Mouse (Mus musculus) kidney, embryonic 15.5 days (tissue): ENCODE measurements at regions not wholly inside any gene's neighbourhood (a gene's known extent, or its start where the extent isn't known, plus 50 kb on each side); places are given as distances from the start of the nearest gene placed in this dataset.

ENCODE experiments used
- ATAC-seq: fragments of 200-750 bp; cut with Nextera tagmentation; replicated peaks from 2 replicates; pipeline ENCODE4 v1.8.0; 2017; ENCODE audit warnings: moderate TSS enrichment; ENCODE audit not compliant: low FRiP score
- H3K27ac ChIP-seq: fragments of 300-500 bp; sonication (generic); 2 replicates; pipeline ENCODE4 v1.5.1; 2015; ENCODE audit warnings: mild to moderate bottlenecking, inconsistent platforms
- H3K27me3 ChIP-seq: fragments of 300-500 bp; sonication (generic); 2 replicates; pipeline ENCODE4 v1.6.1; 2015; ENCODE audit warnings: inconsistent platforms
- H3K36me3 ChIP-seq: fragments of 300-500 bp; sonication (generic); 2 replicates; pipeline ENCODE4 v1.6.1; 2015; ENCODE audit warnings: inconsistent platforms
- H3K4me1 ChIP-seq: fragments of 300-500 bp; sonication (generic); 2 replicates; pipeline ENCODE4 v1.6.1; 2015; ENCODE audit warnings: inconsistent platforms
- H3K4me2 ChIP-seq: fragments of 300-500 bp; sonication (generic); 2 replicates; pipeline ENCODE4 v1.6.1; 2015; ENCODE audit warnings: moderate library complexity, mild to moderate bottlenecking, inconsistent platforms
- H3K4me3 ChIP-seq: fragments of 300-500 bp; sonication (generic); replicated peaks from 2 replicates; pipeline ENCODE4 v1.5.1; 2015; ENCODE audit warnings: mild to moderate bottlenecking, inconsistent platforms
- H3K9ac ChIP-seq: fragments of 300-500 bp; sonication (generic); 2 replicates; pipeline ENCODE4 v1.6.1; 2015; ENCODE audit warnings: mild to moderate bottlenecking, inconsistent platforms
- H3K9me3 ChIP-seq: fragments of 300-500 bp; sonication (generic); replicated peaks from 2 replicates; pipeline ENCODE4 v1.6.1; 2016; ENCODE audit warnings: inconsistent platforms
- WGBS: fragments of 180-500 bp; shearing (Covaris S2); methylation state at CpG from one replicate; pipeline ENCODE4 v1.1.7; 2015; ENCODE audit warnings: mixed read lengths; 5-methylcytosine and 5-hydroxymethylcytosine counted together

DNA sequence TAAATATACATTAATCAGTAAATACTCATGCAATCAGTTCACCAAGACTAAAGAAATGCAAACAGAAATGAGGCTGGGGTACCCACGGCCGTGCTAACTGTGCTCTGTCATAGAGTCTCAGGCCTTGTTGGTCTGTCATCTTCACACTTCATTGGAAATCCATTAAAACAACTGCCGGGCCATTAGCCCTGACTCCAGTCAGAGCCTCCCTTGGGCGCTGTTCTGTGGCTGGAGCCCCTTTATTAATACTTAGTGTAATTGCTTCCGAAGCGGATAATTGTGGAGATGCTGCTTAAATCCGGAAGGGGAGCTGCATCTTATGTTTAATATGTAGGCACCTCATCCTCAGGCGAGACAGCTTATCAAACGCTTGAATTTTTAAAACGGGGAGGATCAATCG, 76.1 kb downstream of the Ier5 start:
- WGBS = 58% methylated on average over 11 of the region's 11 CpGs
- no peak overlapping the region for H3K9ac ChIP-seq
- peaks cover 19% of the 10 kb centered on the region for H3K4me1 ChIP-seq
- no peak overlapping the region for H3K27ac ChIP-seq
- no peaks in the 10 kb centered on the region for H3K36me3 ChIP-seq
- H3K4me2 ChIP-seq = no peak overlapping the region
- no peak for ATAC-seq
- no peaks in the 10 kb centered on the region for H3K9me3 ChIP-seq
- no peaks in the 10 kb centered on the region for H3K27me3 ChIP-seq
- H3K4me3 ChIP-seq = no peak overlapping the region

DNA sequence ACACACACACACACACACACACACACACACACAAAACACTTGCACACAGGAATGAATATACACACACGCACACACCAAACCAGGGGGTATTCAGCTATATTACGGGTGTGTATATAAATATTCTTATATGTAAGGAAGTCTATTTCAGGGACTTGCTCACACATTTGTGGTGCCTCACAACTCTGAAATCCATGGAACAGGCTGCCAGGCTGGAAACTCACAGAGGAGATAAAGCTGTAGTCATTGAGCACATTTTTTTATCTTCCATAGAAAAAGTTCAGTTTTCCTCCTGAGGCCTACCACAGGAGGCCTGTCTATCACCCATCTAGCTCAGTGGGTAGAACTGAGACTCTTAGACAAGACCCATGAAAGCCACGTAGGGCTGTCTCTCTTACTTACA, 83.8 kb downstream of the Ier5 start:
- no peak overlapping the region for H3K4me3 ChIP-seq
- H3K36me3 ChIP-seq = no peaks in the 10 kb centered on the region
- H3K27me3 ChIP-seq = 0 out of 2 replicates have a peak, but pooled peaks cover 7% of the 10 kb centered on the region
- no peak overlapping the region for H3K4me2 ChIP-seq
- no peak overlapping the region for H3K9ac ChIP-seq
- no peak for ATAC-seq
- 89% methylated on average over 3 of the region's 3 CpGs for WGBS
- H3K27ac ChIP-seq = no peak overlapping the region
- H3K9me3 ChIP-seq = no peaks in the 10 kb centered on the region
- 0 out of 2 replicates have a peak, but pooled peaks cover 6% of the 10 kb centered on the region for H3K4me1 ChIP-seq

DNA sequence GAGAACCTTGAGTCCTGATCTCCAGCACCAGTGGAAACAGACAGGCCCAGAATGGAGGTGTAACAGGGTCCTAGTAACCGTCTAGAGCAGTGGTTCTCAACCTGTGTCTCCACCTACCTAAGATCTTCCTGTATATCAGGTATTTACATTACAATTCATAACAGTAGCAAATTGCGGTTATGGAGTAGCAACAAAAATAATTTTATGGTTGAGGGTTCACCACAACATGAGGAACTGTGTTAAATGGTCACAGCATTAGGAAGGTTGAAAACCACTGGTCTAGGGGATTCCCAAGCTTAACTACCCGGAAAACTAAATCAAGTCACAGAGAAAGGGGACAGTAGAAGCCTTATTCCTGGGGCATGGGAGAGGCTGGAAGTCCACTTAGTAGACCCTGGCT, 84.5 kb downstream of the Ier5 start:
- Histone ChIP-seq H3K27me3 (0 out of 2 replicates have a peak, but pooled peaks cover 11% of the 10 kb centered on the region), H3K27ac (no peak overlapping the region), H3K4me3 (no peak overlapping the region), H3K4me2 (no peak overlapping the region), H3K36me3 (no peaks in the 10 kb centered on the region), H3K9me3 (no peaks in the 10 kb centered on the region), H3K9ac (no peak overlapping the region), H3K4me1 (0 out of 2 replicates have a peak, but pooled peaks cover 6% of the 10 kb centered on the region)
- ATAC-seq = no peak
- WGBS = 84% methylated on average over 3 of the region's 3 CpGs

DNA sequence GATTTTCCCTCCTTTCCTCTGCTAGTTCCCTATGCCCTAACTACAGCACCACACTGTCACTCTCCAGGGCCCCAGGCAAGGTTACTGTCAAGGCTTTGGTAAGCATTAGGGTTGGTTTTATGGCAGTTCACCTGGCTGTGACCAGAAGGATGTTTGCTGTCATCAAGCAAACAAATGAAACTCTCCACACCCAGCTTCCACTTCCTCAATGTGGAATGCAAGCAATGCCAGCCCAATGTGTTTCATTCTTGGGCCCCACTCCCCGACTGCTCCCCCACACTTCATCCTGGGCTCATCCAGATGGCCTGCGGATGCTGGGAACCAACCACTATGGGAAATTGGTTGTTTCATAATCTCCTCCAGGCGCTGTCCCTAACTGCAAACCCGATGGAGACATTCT, 85.7 kb downstream of the Ier5 start:
- H3K4me3 ChIP-seq = no peak overlapping the region
- H3K9ac ChIP-seq = no peak overlapping the region
- 0 out of 2 replicates have a peak, but pooled peaks cover 14% of the 10 kb centered on the region for H3K27me3 ChIP-seq
- ATAC-seq = no peak
- H3K4me2 ChIP-seq = no peak overlapping the region
- no peaks in the 10 kb centered on the region for H3K9me3 ChIP-seq
- WGBS = 67% methylated on average over 4 of the region's 4 CpGs
- no peak overlapping the region for H3K27ac ChIP-seq
- no peaks in the 10 kb centered on the region for H3K36me3 ChIP-seq
- H3K4me1 ChIP-seq = 0 out of 2 replicates have a peak, but pooled peaks cover 6% of the 10 kb centered on the region

DNA sequence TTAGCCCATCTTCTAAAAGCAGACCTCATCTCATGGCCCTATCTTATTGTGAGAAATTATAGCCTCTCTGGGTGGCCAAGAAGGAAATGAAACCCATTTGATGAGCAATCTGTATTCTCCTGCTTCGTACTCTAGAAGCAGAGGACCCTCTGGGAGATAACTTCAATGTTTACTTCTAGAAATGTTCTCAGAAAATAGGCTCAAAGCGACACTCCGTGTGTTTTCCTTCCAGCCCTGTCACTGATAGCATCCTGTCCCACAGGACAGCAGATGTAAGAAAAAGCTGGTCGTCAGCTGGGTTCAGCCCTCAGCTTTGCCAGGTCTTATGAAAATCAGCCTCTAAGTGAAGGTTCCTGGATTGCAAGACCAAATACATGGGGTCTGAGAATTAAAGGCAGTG, 86.1 kb downstream of the Ier5 start:
- 0 out of 2 replicates have a peak, but pooled peaks cover 6% of the 10 kb centered on the region for H3K4me1 ChIP-seq
- H3K4me2 ChIP-seq = no peak overlapping the region
- WGBS = 65% methylated on average over 4 of the region's 4 CpGs
- no peak overlapping the region for H3K4me3 ChIP-seq
- 0 out of 2 replicates have a peak, but pooled peaks cover 14% of the 10 kb centered on the region for H3K27me3 ChIP-seq
- no peak for ATAC-seq
- no peak overlapping the region for H3K9ac ChIP-seq
- no peaks in the 10 kb centered on the region for H3K9me3 ChIP-seq
- no peak overlapping the region for H3K27ac ChIP-seq
- no peaks in the 10 kb centered on the region for H3K36me3 ChIP-seq

DNA sequence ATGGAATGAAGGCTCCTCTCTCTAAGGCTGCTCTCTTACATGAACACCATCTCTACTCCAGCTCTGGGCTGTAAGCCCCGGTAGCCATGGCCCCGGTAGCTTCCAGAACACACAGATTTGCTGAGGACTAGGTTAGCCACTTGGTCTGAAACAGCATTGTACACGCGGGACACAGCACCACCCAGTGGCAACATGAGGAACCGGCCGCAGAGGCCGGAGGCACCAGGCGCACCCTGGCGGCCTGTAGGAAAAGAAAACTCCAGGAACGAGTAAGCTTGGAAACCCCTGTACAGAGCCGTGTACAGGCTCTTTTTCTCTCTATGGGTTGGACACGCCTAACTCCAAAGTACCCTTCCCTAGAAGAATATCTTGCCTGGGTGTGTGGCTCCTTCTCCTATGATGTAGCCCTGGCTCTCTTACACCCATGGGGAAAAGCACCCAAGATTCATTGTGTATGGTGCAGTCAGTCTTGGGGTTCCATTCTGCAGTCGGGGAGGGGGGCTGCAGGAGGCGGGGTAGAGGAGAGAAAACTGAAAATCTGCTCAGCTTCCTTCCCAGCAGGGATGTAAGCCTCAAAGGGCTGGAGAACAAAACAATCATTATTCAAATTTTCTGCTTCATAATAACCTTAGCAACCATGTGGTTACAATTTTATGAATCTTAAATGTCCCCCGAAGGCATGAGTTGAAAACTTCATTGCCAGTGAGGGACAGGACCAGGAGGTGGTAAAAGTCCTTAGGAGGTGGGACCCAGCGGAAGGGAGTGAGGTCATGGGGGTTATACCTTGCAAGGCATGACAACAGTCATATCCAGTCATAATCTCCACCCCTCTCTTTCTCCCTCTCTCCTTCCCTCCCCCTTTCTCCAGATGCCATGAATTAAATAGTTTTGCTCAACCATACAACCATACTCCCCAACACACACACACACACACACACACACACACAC, 92.6 kb downstream of the Ier5 start:
- H3K4me1 ChIP-seq = no peaks in the 10 kb centered on the region
- no peak overlapping the region for H3K27ac ChIP-seq
- H3K9ac ChIP-seq = no peak overlapping the region
- no peaks in the 10 kb centered on the region for H3K9me3 ChIP-seq
- H3K4me3 ChIP-seq = no peak overlapping the region
- 20% methylated on average over 16 of the region's 16 CpGs for WGBS
- peak; percentile 77 for ATAC-seq
- no peaks in the 10 kb centered on the region for H3K36me3 ChIP-seq
- H3K27me3 ChIP-seq = 0 out of 2 replicates have a peak, but pooled peaks cover 21% of the 10 kb centered on the region
- H3K4me2 ChIP-seq = no peak overlapping the region

DNA sequence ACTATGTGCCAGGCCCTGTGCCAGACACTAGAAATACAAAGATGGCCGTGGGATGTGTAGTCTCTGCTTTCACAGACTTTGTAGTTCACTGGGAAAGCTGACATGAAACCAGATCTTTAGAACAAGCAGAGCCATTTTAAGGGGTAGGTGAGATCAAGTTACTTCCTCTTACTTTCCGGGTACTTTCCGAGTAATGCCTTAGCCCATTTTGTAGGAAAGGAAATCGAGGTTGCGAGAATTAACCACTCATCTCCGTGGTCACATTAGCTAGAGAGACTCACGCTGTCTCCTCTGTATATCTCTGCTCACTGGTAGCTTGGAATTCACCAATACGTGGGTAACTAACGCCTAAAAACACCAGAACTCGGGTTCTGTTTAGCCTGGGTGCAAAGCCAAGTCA, 93.3 kb downstream of the Ier5 start:
- Histone ChIP-seq H3K4me3 (no peak overlapping the region), H3K27me3 (0 out of 2 replicates have a peak, but pooled peaks cover 17% of the 10 kb centered on the region), H3K4me2 (no peak overlapping the region), H3K9ac (no peak overlapping the region), H3K27ac (no peak overlapping the region), H3K9me3 (no peaks in the 10 kb centered on the region), H3K4me1 (no peaks in the 10 kb centered on the region), H3K36me3 (no peaks in the 10 kb centered on the region)
- ATAC-seq = no peak
- 77% methylated on average over 10 of the region's 10 CpGs for WGBS

DNA sequence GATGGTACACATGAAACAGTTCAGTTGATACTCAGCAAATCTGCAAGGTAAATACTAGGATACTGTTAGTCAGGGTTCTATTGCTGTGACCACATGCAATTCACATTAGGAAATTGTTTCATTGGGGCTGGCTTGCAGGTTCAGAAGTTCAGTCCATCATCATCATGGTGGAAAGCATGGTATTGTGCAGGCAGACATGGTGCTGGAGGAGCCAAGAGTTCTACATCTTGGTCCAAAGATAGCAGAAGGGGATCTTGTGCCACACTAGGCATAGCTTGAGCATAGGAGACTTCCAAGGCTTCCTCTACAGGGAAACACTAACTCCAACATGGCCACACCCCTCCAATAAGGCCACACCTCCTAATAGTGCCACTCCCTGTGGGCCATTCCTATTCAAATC, 99.1 kb downstream of the Ier5 start:
- Histone ChIP-seq H3K9me3 (no peaks in the 10 kb centered on the region), H3K27ac (no peak overlapping the region), H3K9ac (no peak overlapping the region), H3K36me3 (no peaks in the 10 kb centered on the region), H3K4me3 (no peak overlapping the region), H3K27me3 (0 out of 2 replicates have a peak, but pooled peaks cover 3% of the 10 kb centered on the region), H3K4me1 (no peaks in the 10 kb centered on the region), H3K4me2 (no peak overlapping the region)
- ATAC-seq = no peak

DNA sequence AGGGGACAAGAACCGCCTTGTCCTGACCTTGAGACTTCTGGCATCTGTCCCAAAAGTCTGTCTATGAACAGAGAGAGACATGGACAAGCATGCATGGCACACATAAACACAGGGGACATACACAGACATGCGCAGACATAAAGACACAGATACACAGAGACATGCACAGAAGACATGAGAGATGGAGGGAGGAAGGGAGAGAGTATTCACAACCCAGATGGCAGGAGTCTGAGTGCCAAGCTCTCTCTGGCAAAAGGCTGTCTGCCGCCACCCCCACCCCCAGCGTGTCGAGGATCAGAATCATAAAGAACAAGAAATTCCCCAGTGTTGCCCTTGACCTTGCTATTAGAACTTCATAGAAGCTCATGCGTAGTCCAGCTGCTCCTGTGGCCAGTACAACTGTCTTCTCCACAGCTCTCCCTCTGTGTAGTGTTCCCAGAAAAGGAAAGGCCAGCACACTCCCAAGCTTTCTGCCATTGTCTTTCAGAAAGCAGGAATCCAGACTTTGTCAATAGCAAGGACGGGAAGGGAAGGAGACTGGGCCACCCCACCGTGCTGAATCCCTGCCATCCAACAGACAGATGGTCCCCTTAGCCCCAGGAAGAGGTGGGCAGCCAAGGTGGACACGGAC, 99.8 kb downstream of the Ier5 start:
- Histone ChIP-seq H3K4me3 (no peak overlapping the region), H3K4me2 (no peak overlapping the region), H3K9me3 (no peaks in the 10 kb centered on the region), H3K9ac (no peak overlapping the region), H3K27ac (no peak overlapping the region), H3K27me3 (no peaks in the 10 kb centered on the region), H3K4me1 (no peaks in the 10 kb centered on the region), H3K36me3 (no peaks in the 10 kb centered on the region)
- WGBS = 76% methylated on average over 9 of the region's 9 CpGs
- no peak for ATAC-seq

DNA sequence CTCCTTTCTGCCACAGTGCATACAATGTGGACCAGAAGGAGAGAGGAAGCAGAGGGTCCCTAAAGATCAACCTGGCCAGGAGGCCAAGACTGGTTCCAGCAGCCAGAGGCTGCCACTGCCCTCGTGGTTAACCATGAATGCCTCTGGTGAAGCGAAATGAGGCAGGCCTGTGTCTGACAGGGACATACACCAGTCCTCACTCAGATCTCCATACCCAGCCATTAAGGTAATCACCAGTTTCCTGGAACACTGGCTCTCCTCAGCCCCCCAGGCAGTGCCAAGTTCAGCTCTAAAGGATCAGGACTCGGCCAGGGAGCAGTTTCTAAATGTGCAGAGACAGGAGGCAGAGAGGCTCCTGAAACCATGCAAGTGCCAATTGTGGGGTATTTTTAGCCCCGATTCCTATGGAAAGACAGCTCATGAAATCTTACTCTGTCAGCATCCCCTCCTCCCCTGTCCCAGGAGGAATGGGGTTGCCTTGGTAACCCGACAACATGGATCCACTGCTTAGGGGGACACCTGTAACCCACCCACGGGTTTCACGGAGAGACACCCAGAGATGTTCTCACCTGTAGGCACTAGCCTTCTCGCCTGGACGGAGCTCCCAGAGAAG, 103.6 kb downstream of the Ier5 start:
- H3K9me3 ChIP-seq = no peaks in the 10 kb centered on the region
- no peak overlapping the region for H3K4me2 ChIP-seq
- no peaks in the 10 kb centered on the region for H3K4me1 ChIP-seq
- no peak for ATAC-seq
- H3K27me3 ChIP-seq = no peaks in the 10 kb centered on the region
- H3K36me3 ChIP-seq = no peaks in the 10 kb centered on the region
- H3K4me3 ChIP-seq = no peak overlapping the region
- WGBS = 70% methylated on average over 9 of the region's 9 CpGs
- no peak overlapping the region for H3K9ac ChIP-seq
- H3K27ac ChIP-seq = no peak overlapping the region

DNA sequence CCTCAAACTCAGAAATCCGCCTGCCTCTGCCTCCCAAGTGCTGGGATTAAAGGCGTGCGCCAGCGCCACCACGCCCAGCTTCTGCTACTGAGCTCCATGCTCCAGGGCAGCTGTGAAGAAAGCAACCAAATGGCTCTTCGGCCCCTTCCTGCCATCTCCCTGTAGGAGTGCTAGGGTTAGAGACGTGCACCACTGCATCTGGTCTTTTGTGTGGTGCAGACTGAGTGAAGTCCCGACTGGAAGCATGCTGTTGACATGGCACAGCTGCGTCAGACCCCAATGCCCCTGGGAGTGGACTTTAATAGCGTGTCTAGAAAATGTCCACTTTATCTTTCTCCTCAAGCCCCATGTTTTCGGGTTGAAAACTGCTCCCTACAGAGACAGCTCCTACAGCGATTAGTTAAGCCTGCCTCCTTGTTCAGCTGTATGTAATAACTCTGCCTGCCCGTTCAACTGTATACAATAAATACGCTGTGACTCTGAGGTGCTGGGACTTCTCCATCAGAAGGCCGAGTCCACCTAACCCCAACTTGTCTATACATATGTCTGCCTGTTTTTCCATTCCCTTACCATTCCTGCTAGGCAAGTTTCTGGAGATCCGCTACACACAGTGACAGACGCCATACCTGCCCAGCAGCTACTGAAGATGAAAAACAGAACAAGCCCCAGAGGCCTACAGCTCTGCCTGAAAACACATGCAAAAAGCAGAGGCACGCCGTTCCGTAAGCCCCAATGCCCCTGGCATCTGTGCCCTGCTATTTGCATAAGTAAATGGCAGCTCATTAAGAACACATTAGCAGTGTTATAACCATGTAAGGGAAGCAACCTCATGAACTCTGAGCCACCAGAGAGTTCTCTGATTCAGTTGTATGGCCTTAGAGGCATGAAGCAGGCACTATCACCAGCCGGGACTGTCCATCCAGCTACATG, 105.2 kb downstream of the Ier5 start:
- H3K9ac ChIP-seq = no peak overlapping the region
- H3K27ac ChIP-seq = no peak overlapping the region
- no peak overlapping the region for H3K4me2 ChIP-seq
- H3K4me3 ChIP-seq = no peak overlapping the region
- 0 out of 2 replicates have a peak, but pooled peaks have one; percentile 12 for ATAC-seq
- no peaks in the 10 kb centered on the region for H3K27me3 ChIP-seq
- WGBS = 76% methylated on average over 21 of the region's 21 CpGs
- H3K9me3 ChIP-seq = no peaks in the 10 kb centered on the region
- no peaks in the 10 kb centered on the region for H3K4me1 ChIP-seq
- H3K36me3 ChIP-seq = no peaks in the 10 kb centered on the region
